Mouse (Mus musculus): ENCODE data around the gene Lamb2. TPM values are rescaled to one million over a fixed set of nuclear protein-coding genes. Genes with fewer than 3 reads are reported as not detected.

Gene Lamb2
- total RNA-seq (2023), result 0.15 TPM

GRCm38 (mm10) chr9:108479721-108480351 is at the start of gene Lamb2:
Lamb2 (plus strand) TSS chr9:108479736.

GRCm38 (mm10) chr9:108436182-108436581 is 43.4 kb upstream of the Lamb2 start, which contains the start of gene BC048562:
BC048562 (plus strand) TSS chr9:108436482.

GRCm38 (mm10) chr9:108460319-108461178 is 19.0 kb upstream of the Lamb2 start, which contains the start of gene Ccdc71:
Ccdc71 (plus strand) TSS chr9:108460527.

GRCm38 (mm10) chr9:108461181-108461631 is 18.3 kb upstream of the Lamb2 start, which contains the start of gene Klhdc8b:
Klhdc8b (minus strand) TSS chr9:108461581.

GRCm38 (mm10) chr9:108490559-108491285 is 11.2 kb downstream of the Lamb2 start, which contains the start of gene Usp19:
Usp19 (plus strand) TSS chr9:108490602.

GRCm38 (mm10) chr9:108507619-108508434 is 28.3 kb downstream of the Lamb2 start, which contains the start of gene Qars:
Qars (plus strand) TSS chr9:108507706.

GRCm38 (mm10) chr9:108516380-108517251 is 37.1 kb downstream of the Lamb2 start, which contains the start of gene Qrich1:
Qrich1 (plus strand) TSS chr9:108516806.

Other genes with a start within 250 kb of the Lamb2 start
- gene Dag1, start 215.8 kb upstream of the Lamb2 start, total RNA-seq (2023), result 33.8 TPM
- 3.4 TPM for gene Nicn1, start 189.3 kb upstream of the Lamb2 start, total RNA-seq (2023)
- 2.9 TPM for gene Amt, start 182.9 kb upstream of the Lamb2 start, total RNA-seq (2023)
- gene Rhoa, start 173.6 kb upstream of the Lamb2 start, total RNA-seq (2023), result 365 TPM
- gene Tcta, start 173.6 kb upstream of the Lamb2 start, total RNA-seq (2023), result 8.1 TPM
- gene Gpx1, start 140.8 kb upstream of the Lamb2 start, total RNA-seq (2023), result 217 TPM
- 150 TPM for gene Usp4, start 131.9 kb upstream of the Lamb2 start, total RNA-seq (2023)
- 5.4 TPM for gene 1700102P08Rik, start 86.9 kb upstream of the Lamb2 start, total RNA-seq (2023)
- not detected for gene Ccdc36, start 51.3 kb upstream of the Lamb2 start, total RNA-seq (2023)
- gene BC048562, start 43.3 kb upstream of the Lamb2 start, total RNA-seq (2023), result not detected
- gene Ccdc71, start 19.2 kb upstream of the Lamb2 start, total RNA-seq (2023), result 35.5 TPM
- gene Klhdc8b, start 18.2 kb upstream of the Lamb2 start, total RNA-seq (2023), result 5.8 TPM
- gene Usp19, start 10.9 kb downstream of the Lamb2 start, total RNA-seq (2023), result 285 TPM
- gene Qars, start 28.0 kb downstream of the Lamb2 start, total RNA-seq (2023), result 183 TPM
- 225 TPM for gene Qrich1, start 37.1 kb downstream of the Lamb2 start, total RNA-seq (2023)
- gene Impdh2, start 80.5 kb downstream of the Lamb2 start, total RNA-seq (2023), result 196 TPM
- 22.9 TPM for gene Ndufaf3, start 87.7 kb downstream of the Lamb2 start, total RNA-seq (2023)
- 55.2 TPM for gene Dalrd3, start 90.2 kb downstream of the Lamb2 start, total RNA-seq (2023)
- gene Wdr6, start 99.0 kb downstream of the Lamb2 start, total RNA-seq (2023), result 29.0 TPM
- gene P4htm, start 117.9 kb downstream of the Lamb2 start, total RNA-seq (2023), result 9.7 TPM
- 133 TPM for gene Arih2, start 169.7 kb downstream of the Lamb2 start, total RNA-seq (2023)
- 25.3 TPM for gene Slc25a20, start 182.4 kb downstream of the Lamb2 start, total RNA-seq (2023)
- gene Prkar2a, start 209.6 kb downstream of the Lamb2 start, total RNA-seq (2023), result 10.3 TPM

Data from CD8-positive naive resting alpha-beta T cell, adult 57 days (primary cell).